Mouse (Mus musculus): ENCODE measurements around the gene Myh10.
"Not testable (repeated sequence)": the region's sequence is repeated elsewhere in the genome, so short reads cannot be mapped to it uniquely, and the experiment has no call there.

Gene Myh10

GRCm38 (mm10) chr11:68692693-68693446, 1.5 kb downstream of the Myh10 start:
- DNase-seq (ENCODE audit: low spot score in 2 of 2) = peak; percentile 9 to 17

GRCm38 (mm10) chr11:68693447-68694040, 2.2 kb downstream of the Myh10 start:
- no peak for DNase-seq (ENCODE audit: low spot score in 2 of 2)

- no peak for DNase-seq (ENCODE audit: low spot score in 2 of 2)
Measured at GRCm38 (mm10) chr11:68702370-68702769, 11.0 kb downstream of the Myh10 start.

GRCm38 (mm10) chr11:68703360-68703759, 12.0 kb downstream of the Myh10 start:
- DNase-seq (ENCODE audit: low spot score in 2 of 2) = no peak

- DNase-seq (ENCODE audit: low spot score in 2 of 2) = no peak
Measured at GRCm38 (mm10) chr11:68704258-68704657, 12.9 kb downstream of the Myh10 start.

GRCm38 (mm10) chr11:68704847-68705246, 13.5 kb downstream of the Myh10 start:
- DNase-seq (ENCODE audit: low spot score in 2 of 2) = no peak

- no peak for DNase-seq (ENCODE audit: low spot score in 2 of 2)
Measured at GRCm38 (mm10) chr11:68706524-68707429, 15.4 kb downstream of the Myh10 start.

- DNase-seq (ENCODE audit: low spot score in 2 of 2) = no peak
Measured at GRCm38 (mm10) chr11:68707881-68708582, 16.7 kb downstream of the Myh10 start.

- no peak for DNase-seq (ENCODE audit: low spot score in 2 of 2)
Measured at GRCm38 (mm10) chr11:68716167-68716566, 24.8 kb downstream of the Myh10 start.

- DNase-seq (ENCODE audit: low spot score in 2 of 2) = no peak
Measured at GRCm38 (mm10) chr11:68717171-68717840, 25.9 kb downstream of the Myh10 start.

GRCm38 (mm10) chr11:68719096-68719648, 27.8 kb downstream of the Myh10 start:
- peak in 1 of 2 experiments; percentile 11 for DNase-seq (ENCODE audit: low spot score in 2 of 2)

- DNase-seq (ENCODE audit: low spot score in 2 of 2) = no peak
Measured at GRCm38 (mm10) chr11:68719774-68720173, 28.4 kb downstream of the Myh10 start.

- DNase-seq (ENCODE audit: low spot score in 2 of 2) = peak in 1 of 2 experiments; percentile 26
Measured at GRCm38 (mm10) chr11:68724117-68724516, 32.8 kb downstream of the Myh10 start.

- DNase-seq (ENCODE audit: low spot score in 2 of 2) = no peak
Measured at GRCm38 (mm10) chr11:68728693-68729092, 37.3 kb downstream of the Myh10 start.

GRCm38 (mm10) chr11:68730792-68731191, 39.4 kb downstream of the Myh10 start:
- DNase-seq (ENCODE audit: low spot score in 2 of 2) = no peak

GRCm38 (mm10) chr11:68732066-68732465, 40.7 kb downstream of the Myh10 start:
- DNase-seq (ENCODE audit: low spot score in 2 of 2) = no peak

- not testable (repeated sequence) for DNase-seq (ENCODE audit: low spot score in 2 of 2)
Measured at GRCm38 (mm10) chr11:68733401-68733800, 42.0 kb downstream of the Myh10 start.

GRCm38 (mm10) chr11:68739509-68739908, 48.1 kb downstream of the Myh10 start:
- no peak for DNase-seq (ENCODE audit: low spot score in 2 of 2)

- no peak for DNase-seq (ENCODE audit: low spot score in 2 of 2)
Measured at GRCm38 (mm10) chr11:68742658-68743057, 51.3 kb downstream of the Myh10 start.

GRCm38 (mm10) chr11:68744150-68744549, 52.8 kb downstream of the Myh10 start:
- DNase-seq (ENCODE audit: low spot score in 2 of 2) = no peak
